Mouse (Mus musculus) embryo, embryonic 9.5 days (tissue): ENCODE measurements around the gene Zfp825.
"Not testable (repeated sequence)": the region's sequence is repeated elsewhere in the genome, so short reads cannot be mapped to it uniquely, and the experiment has no call there.

Experiments used
- DNase-seq: peaks from one replicate; pipeline ENCODE4 v3.0.0-alpha.2; 2017; ENCODE audit errors: extremely low spot score

Zfp825 gene

GRCm38 (mm10) chr13:74493911-74494679, at the start of gene Zfp825:
Zfp825 (minus strand) TSS chr13:74493992.
- peak; percentile 78 for DNase-seq

DNA sequence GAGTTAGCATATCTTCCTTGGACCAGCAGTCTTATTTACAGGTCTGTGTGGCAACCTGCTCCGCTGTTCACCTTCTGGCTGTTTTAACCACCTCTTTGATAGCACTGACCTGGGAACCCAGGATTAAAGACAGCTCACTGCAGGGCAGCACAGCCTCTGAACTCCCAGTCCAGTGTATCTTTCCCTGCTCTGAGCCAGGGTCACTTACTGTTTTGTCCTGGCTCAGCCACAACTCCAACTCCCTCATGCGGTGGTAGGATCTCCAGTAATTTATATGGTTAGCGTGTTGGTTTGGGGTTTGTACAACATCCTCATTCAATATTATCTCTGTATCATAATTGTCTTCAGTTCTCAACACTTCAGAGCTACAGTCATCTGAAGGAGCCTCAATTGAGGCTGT, 41.6 kb upstream of the Zfp825 start:
- DNase-seq: not testable (repeated sequence)

DNA sequence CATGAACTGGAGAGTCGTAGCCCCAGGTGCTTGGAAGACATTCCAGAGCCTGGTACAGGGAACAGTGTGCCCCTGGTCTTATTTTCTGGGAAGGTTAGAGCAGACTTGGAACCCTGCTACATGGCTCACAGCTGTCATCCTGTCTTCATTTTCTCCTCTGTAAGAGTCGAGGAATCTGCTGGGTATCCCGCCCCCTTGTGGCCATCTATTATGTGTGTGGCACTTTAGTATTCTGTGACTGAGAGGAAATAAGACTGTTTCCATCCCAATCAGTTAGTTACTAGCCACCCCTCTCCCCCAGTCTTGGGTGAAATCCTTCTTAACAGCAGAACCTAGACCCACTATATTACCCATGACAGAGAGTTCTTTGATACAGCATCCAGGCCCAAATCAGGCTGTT, 41.1 kb upstream of the Zfp825 start:
- DNase-seq: peak; percentile 51

DNA sequence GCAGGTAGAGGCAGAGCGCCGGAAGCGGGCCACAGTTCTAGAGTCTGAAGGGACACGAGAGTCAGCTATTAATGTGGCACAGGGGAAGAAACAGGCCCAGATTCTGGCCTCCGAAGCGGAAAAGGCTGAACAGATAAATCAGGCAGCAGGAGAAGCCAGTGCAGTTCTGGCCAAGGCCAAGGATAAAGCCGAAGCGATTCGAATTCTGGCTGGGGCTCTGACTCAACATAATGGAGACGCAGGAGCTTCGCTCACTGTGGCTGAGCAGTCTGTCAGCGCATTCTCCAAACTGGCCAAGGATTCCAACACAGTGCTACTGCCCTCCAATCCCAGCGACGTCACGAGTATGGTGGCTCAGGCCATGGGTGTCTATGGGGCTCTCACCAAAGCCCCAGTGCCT, 40.3 kb upstream of the Zfp825 start:
- DNase-seq: no peak

DNA sequence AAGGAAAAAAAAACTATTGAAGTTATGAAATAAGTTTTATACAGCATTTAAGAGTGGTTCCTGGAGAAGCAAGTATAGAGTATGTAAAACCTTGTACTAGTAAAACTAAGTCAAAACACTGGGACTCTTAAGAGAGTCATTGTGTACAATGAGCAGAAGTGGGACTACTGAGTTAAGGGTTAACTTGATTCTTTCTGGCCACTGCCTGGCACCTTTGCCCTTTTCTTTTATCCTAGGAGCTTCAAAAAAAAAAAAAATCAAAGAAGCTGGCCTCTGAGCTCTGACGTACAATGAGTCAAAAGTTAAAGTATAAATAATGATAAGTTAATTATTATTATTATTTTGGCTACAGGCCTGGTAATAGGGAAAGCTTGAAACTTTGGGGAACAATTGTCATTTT, 37.5 kb upstream of the Zfp825 start:
- DNase-seq: not testable (repeated sequence)

DNA sequence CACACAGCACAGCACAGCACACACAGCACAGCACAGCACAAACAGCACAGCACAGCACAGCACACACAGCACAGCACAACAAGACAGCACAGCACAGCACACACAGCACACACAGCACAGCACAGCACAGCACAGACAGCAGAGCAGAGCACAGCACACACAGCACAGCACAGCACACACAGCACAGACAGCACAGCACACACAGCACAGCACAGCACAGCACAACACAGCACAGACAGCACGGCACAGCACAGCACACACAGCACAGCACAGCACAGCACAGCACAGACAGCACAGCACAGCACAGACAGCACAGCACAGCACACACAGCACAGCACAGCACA, 35.6 kb upstream of the Zfp825 start:
- DNase-seq: not testable (repeated sequence)

DNA sequence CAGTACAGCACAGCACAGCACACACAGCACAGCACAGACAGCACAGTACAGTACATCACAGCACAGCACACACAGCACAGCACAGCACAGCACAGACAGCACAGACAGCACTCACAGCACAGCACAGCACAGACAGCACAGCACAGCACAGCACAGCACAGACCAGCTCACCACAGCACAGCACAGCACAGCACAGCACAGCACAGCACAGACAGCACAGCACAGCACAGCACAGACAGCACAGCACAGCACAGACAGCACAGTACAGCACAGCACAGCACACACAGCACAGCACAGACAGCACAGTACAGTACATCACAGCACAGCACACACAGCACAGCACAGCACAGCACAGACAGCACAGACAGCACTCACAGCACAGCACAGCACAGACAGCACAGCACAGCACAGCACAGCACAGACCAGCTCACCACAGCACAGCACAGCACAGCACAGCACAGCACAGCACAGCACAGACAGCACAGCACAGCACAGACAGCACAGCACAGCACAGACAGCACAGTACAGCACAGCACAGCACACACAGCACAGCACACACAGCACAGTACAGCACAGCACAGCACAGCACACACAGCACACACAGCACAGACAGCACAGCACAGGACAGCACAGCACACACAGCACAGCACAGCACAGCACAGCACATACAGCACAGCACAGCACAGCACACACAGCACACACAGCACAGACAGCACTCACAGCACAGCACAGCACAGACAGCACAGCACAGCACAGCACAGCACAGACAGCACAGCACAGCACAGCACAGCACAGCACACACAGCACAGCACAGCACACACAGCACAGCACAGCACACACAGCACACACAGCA, 35.0 kb upstream of the Zfp825 start:
- not testable (repeated sequence) for DNase-seq

- DNase-seq: peak; percentile 75
These were observed 28.9 kb upstream of the Zfp825 start for GRCm38 (mm10) chr13:74522481-74523237.

DNA sequence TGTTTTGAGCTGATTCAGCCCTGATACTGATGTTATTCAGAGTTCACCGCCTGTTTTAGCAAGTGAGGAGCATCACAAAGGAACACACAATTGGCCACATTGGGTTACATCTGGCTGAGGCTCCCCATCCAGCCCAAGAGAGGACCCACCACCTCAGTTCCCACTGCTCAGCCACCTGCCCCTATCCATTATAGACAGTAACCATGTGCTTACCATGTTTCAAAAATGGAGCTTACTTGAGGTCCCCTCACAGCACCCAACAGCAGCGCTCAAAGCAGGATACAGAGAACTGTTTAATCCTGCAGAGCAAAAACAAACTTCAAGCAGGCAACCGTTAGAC, 28.3 kb upstream of the Zfp825 start:
- DNase-seq: not testable (repeated sequence)

GRCm38 (mm10) chr13:74507981-74508380, 14.2 kb upstream of the Zfp825 start:
- DNase-seq: not testable (repeated sequence)

GRCm38 (mm10) chr13:74502851-74503250, 9.1 kb upstream of the Zfp825 start:
- DNase-seq: not testable (repeated sequence)

DNA sequence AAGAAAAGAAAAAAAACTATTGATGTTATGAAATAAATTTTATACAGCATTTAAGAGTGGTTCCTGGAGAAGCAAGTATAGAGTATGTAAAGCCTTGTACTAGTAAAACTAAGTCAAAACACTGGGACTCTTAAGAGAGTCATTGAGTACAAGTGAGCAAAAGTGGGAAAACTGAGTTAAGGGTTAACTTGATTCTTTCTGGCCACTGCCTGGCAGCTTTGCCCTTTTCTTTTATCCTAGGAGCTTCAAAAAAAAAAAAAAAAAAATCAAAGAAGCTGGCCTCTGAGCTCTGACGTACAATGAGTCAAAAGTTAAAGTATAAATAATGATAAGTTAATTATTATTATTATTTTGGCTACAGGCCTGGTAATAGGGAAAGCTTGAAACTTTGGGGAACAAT, 5.9 kb upstream of the Zfp825 start:
- not testable (repeated sequence) for DNase-seq

GRCm38 (mm10) chr13:74484326-74484725, 9.5 kb downstream of the Zfp825 start:
- DNase-seq: not testable (repeated sequence)

GRCm38 (mm10) chr13:74471468-74471867, 22.3 kb downstream of the Zfp825 start:
- DNase-seq: not testable (repeated sequence)

DNA sequence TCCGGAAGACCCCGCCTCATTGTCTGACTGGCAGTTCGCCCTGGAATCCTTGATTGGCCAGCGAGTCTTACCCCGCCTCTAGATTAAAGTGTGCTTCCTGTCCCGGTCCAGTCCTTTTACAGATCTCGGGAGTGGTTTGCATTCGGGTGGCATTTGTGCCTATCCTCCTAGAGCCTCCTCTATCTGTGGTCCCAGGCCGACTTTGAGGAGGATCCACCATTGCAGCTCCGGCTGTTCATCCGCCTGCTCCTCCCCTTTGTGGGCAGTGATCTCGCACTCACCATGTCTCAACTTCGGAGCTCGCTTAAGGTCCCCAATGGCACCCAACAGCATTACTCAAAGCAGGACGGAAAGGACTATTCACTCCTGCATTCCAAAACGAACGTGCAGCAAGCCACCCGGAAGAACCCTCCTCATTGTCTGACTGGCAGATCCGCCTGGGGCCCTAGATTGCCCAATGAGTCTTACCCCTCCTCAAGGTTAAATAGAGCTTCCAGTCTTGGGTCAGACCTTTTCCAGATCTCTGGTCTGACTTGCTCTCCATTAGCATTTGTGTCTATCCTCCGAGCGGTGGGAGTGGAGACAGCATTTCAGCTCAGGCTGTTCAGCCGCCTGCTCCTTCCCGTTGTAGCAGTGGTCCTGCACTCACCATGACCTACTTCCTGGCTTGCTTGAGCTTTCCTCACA, 30.9 kb downstream of the Zfp825 start:
- peak; percentile 85 for DNase-seq

DNA sequence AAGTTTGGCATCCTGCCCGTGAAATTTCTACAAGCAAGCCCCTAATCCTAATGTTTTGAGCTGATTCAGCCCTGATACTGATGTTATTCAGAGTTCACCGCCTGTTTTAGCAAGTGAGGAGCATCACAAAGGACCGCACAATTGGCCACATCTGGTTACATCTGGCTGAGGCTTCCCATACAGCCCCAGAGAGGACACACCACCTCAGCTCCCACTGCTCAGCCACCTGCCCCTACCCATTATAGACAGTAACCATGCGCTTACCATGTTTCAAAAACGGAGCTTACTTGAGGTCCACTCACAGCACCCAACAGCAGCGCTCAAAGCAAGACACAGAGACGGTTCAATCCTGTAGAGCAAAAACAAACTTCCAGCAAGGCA, 31.5 kb downstream of the Zfp825 start:
- DNase-seq: not testable (repeated sequence)

GRCm38 (mm10) chr13:74439895-74440294, 53.9 kb downstream of the Zfp825 start:
- DNase-seq: no peak
